Mouse (Mus musculus): ENCODE data around the gene Tmem30b.
A peak's percentile ranks its signal among the peaks of the same experiment; 100 is the strongest.
"Not testable (repeated sequence)": the region's sequence is repeated elsewhere in the genome, so short reads cannot be mapped to it uniquely, and the experiment has no call there.

Gene Tmem30b

DNA sequence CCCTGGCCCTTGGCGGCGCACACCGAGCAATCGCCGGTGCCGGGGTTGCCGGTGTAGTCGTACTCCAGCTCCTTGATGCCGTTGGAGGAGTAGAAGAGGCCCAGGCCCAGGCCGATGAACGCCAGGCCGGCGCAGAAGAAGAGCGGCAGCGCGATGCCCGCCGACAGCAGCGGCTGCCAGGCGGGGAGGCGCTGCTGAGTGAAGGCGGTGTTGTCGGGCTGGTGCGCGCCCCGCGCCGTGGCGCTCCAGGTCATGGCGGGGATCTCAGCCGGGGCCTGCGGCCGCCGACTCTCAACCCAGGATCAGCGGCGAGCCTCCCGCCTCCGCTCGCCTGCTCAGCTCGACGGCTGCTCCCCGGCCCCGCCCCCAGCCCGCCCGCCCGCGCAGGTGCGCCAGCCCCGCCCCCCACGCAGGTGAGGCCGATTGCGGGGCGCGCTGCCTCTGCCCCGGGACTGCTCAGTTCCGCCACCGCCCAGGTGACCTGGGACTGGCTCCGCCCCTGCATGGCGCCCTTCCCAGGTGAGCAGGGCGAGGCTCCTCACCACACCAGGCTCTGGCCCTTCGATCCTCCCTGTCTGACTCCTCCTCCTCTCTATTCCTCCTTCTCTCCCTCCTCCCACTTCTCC is at the start of gene Tmem30b:
Gene Tmem30b, minus strand, starts transcription at position 307 of the 626 bp plus-strand sequence.
- DNase-seq = peak; percentile 72 to 89

GRCm38 (mm10) chr12:73595226-73595625 is 49.0 kb upstream of the Tmem30b start:
- no peak for DNase-seq

GRCm38 (mm10) chr12:73594177-73594745 is 48.1 kb upstream of the Tmem30b start:
- no peak for DNase-seq

GRCm38 (mm10) chr12:73593021-73593798 is 47.0 kb upstream of the Tmem30b start:
- peak; percentile 41 to 47 for DNase-seq

GRCm38 (mm10) chr12:73591625-73592024 is 45.4 kb upstream of the Tmem30b start:
- DNase-seq = peak; percentile 75 to 85

GRCm38 (mm10) chr12:73590627-73591276 is 44.6 kb upstream of the Tmem30b start:
- no peak for DNase-seq

DNA sequence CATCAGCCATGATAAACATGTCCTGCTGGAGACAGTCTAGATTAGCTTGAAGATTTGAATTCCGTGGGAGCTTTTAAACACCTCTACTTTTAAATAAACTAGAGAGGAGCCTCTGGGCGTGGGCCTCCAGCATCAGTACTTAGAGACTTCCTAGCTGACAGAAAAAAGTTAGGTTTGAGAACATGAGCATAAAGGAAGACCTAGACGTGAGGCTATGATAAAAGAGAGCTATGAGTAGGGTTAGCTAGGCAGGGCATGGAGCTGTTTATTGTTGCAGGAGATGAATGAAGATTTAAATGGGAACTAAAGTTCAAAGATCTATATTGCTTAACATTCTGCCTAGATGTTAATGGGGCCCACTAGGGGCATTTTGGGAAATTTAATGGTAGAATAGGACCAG is 41.1 kb upstream of the Tmem30b start:
- no peak for DNase-seq

DNA sequence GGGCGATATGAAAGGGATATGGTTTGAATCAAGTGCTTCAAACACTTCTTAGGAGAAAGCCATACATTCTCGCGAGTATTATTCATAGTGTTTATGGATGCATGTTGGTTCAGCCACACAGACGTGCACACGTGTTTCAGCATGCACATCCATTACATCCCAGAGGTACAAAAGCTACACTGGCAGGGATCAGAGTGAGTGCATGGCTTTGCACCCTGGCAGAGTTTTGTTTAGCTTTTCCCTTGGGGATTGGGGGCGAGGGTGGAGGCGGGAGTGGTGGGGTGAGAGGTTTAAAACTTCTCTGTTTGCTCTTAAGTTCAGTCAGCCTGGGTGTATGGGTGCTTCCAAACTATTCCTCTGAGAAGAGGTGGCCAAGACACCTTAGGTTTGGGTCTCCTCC is 39.7 kb upstream of the Tmem30b start:
- no peak for DNase-seq

- DNase-seq = peak in 1 of 2 experiments; percentile 31
These were observed 39.1 kb upstream of the Tmem30b start for GRCm38 (mm10) chr12:73585241-73585801.

GRCm38 (mm10) chr12:73584610-73585240 is 38.5 kb upstream of the Tmem30b start, which contains the start of gene Prkch:
Gene Prkch, plus strand, starts transcription at chr12:73584796.
- peak; percentile 90 to 93 for DNase-seq

- DNase-seq = peak; percentile 53
These were observed 37.8 kb upstream of the Tmem30b start for GRCm38 (mm10) chr12:73583813-73584609.

GRCm38 (mm10) chr12:73583318-73583717 is 37.1 kb upstream of the Tmem30b start:
- peak; percentile 27 to 64 for DNase-seq

- DNase-seq = no peak
These were observed 34.6 kb upstream of the Tmem30b start for GRCm38 (mm10) chr12:73580811-73581210.

DNA sequence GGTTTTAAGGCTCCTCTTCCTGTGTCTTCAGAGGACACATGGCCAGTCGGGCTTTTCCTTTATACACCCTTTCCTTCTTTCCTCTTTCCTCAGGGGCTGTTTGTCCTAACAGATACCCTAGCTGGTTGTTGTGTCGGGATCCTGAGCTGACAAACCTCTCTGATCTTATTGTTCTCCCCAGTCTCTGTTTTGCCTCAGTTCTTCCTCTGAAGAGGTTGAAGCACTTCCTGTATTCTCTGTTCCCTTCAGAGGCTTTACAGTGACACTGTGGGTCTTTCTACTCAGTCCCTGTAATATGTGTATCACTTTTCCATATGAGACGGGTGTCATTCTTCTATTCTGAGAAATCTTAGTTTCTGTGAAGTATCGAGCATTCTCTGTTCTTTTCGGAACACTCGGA is 31.9 kb upstream of the Tmem30b start:
- no peak for DNase-seq

DNA sequence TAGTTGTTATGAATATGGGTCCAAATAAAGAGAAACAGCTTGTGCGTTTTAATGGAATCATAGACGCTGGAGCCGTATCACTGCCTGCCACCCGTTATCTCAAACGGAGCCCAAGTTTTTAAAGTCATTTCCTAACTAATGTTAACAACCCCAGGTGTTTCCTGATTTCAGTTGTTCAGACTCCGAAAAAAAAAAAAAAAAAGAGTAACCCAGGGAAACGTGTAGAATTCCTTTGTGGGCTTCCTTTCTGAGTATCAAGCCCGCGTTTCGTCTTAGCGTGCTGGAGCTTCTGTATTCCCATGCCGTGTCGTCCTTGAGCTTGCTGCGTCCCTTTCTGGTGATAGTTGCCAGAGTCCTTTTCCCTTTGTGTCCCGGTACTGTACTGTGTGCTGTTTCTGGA is 28.4 kb upstream of the Tmem30b start:
- DNase-seq = peak in 1 of 2 experiments; percentile 42

DNA sequence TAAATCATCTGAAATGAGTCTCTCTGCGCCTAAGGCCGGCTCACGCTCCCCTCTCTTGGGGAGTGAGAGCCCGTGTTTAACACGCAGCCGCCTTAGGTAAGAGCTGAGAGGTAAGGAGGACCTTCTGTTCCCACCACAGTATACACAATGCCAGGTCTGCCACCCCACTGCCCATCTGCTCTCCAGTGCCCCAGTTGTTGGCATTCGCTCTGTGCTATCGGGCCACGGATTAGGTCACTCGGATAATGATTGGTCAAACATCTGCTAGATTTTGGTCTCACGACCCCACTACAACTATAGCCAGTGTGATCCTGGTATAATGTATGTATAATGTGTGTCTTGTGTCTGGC is 19.4 kb upstream of the Tmem30b start:
- DNase-seq = no peak

DNA sequence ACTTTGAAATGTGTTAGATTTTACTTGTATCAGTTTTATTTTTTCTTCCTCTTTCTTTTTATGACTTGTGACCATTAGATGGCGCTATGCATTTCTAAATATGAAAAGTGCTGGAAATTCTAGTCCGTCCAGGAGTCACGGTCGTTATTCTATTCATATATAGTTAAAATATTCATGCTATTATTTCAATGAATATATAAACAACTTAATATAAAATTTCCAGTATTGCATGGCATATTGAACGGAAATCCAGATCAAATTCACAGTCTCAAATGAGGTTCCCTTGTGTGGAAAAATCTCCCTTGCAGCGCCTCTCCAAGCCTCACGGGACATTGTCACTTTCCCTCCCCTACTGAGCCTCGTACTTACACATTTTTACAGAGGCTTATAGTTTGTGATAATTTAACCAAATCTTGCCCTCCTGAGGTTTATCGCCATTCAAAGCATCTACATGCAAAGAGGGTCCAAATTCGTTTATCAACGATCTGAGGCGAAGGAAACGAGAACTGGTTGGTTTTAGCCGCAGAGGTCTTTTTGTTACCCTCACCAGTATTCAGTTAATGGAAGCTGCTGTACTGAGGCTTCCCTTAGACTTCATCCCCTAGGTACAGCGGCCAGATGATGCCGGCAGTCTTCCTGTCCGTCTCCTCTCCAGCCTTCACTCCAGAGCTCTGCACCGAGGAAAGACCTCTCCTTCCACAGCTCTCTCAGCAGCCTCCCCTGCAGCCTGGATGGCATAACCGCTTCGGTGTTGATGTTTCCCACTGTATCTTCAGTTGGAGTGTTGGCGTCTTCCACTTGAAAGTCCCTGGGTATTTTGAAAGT is 18.8 kb upstream of the Tmem30b start:
- peak in 1 of 2 experiments; percentile 16 for DNase-seq

- no peak for DNase-seq
These were observed 18.0 kb upstream of the Tmem30b start for GRCm38 (mm10) chr12:73564176-73564575.

- not testable (repeated sequence) for DNase-seq
These were observed 16.9 kb upstream of the Tmem30b start for GRCm38 (mm10) chr12:73563122-73563521.

GRCm38 (mm10) chr12:73560091-73560490 is 13.9 kb upstream of the Tmem30b start:
- DNase-seq = no peak

Data from lung, postnatal 4 days (tissue).